Mouse (Mus musculus) sigmoid colon, adult 10 weeks (tissue): ENCODE results near the gene Nxph1. TPM values are rescaled to one million over a fixed set of nuclear protein-coding genes. Genes with fewer than 3 reads are reported as not detected.

Experiments used
- polyA plus RNA-seq: library from polyadenylated mRNA; stranded (reverse); fragments of 350-450 nt; fragmentation: Illumina TruSeq; extraction: RNeasy Lipid Tissue Mini Kit (QIAGEN cat#74804); gene quantifications from one replicate; pipeline ENCODE4 v1.2.3, GENCODE M21; 2014; ENCODE audit warnings: low read depth, low replicate concordance

Nxph1 gene
- polyA plus RNA-seq = 0.63 TPM

DNA sequence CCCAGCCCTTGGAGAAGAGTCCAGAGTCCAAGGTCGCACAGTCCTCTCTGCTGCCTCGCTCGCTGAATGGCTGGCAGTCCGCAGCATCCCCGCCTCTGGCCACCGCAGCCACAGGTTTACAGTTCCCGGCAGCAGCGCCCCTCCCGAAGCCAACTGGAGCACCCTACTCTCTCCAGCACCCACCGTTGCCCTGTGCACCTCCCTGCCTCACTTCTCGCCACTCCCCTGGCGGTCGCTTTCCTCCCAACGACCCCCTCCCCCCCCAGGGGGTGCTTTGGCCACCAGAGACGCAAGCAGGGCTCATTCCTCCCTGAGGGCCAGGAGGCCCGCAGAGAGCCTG lies at the start of gene Nxph1:
Gene Nxph1, plus strand, starts transcription at position 301 of the 340 bp plus-strand sequence.

Other genes with a start within 250 kb of the Nxph1 start
- 60.7 TPM for gene Ica1, start 169.9 kb upstream of the Nxph1 start, polyA plus RNA-seq